Mouse (Mus musculus) neutrophil, adult 83 days (primary cell): ENCODE results near the gene Prps1l3. TPM values are rescaled to one million over a fixed set of nuclear protein-coding genes. Genes with fewer than 3 reads are reported as not detected.

Experiments
- total RNA-seq, 2 experiments: library from RNA; stranded (reverse); gene quantifications; one replicate each; pipeline ENCODE4 v1.2.4; 2023

Prps1l3 gene
- 10 to 100 TPM; 17.3 to 22.0 TPM for total RNA-seq

DNA sequence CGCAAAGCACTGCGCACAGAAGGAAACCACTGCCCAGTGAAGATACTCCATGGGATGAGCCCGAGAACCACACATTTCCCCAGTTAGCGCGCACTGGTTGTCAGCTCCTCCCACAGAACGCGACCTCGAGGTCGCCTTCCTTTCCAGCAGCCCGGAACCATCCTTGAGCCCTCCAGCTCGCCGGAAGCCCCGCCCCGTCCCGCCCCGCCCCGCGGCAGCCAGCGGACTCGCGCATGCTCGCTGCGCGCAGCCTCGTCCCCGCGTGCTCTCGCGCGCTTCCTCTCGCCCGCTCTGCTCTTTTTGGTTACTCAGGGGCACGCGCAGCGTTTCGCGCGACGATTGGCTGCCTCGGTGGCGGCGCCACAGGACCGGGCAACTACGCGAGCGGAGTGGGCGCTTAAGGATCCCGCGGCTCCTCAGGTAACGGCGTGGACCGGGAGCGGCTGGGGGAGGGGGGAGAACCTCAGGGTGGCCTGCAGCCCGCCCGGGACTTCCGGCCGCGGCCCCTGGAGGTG is at the start of gene Prps1l3, which contains the start of gene Mipol1:
Gene Prps1l3, plus strand, starts transcription at position 221 of the 515 bp plus-strand sequence.
Gene Mipol1, plus strand, starts transcription at position 236 of the 515 bp plus-strand sequence.

DNA sequence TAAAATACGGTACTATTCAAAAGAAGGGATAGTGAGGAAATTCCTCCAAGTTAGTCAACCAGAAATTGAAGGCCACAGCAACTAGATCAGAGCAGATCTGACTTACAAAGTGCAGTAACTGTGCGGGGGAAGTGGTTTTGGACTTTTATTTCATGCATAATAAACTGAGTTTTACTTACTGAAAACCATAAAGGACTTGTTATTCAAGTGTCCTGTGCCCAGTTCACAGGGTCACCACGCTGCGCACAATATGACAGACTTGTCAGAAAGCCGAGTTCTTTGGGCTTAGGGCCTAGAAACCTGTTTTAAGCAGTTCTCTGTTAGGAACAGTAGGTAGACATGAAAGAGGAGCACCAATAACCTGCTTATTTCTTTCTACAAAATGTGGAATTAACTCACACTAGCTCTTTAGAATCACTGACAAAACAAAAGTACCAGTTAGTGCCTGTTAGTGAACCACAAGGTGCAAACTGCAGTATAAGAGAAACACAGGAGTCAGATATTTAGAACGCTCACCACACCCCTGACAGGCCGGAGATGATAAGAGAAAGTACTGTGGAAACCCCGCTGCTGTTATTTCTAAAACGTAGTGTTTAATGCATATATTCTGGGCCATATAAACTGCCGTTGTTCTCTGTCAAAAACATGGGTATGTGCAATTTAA is 32.7 kb upstream of the Prps1l3 start, which contains the start of gene Slc25a21:
Gene Slc25a21, minus strand, starts transcription at position 110 of the 664 bp plus-strand sequence.

Other genes with a start within 250 kb of the Prps1l3 start
- 1 to 10 TPM; 3.9 to 8.2 TPM for gene Slc25a21, start 32.9 kb upstream of the Prps1l3 start, total RNA-seq
- gene Mipol1, start within 50 bp of the Prps1l3 start, total RNA-seq, result 1 to 10 TPM in 1 of 2 experiments, under 1 TPM in 1; 0.97 to 1.8 TPM